ENCODE assay signal across 9 mouse cellular contexts in the genomic region with DNA sequence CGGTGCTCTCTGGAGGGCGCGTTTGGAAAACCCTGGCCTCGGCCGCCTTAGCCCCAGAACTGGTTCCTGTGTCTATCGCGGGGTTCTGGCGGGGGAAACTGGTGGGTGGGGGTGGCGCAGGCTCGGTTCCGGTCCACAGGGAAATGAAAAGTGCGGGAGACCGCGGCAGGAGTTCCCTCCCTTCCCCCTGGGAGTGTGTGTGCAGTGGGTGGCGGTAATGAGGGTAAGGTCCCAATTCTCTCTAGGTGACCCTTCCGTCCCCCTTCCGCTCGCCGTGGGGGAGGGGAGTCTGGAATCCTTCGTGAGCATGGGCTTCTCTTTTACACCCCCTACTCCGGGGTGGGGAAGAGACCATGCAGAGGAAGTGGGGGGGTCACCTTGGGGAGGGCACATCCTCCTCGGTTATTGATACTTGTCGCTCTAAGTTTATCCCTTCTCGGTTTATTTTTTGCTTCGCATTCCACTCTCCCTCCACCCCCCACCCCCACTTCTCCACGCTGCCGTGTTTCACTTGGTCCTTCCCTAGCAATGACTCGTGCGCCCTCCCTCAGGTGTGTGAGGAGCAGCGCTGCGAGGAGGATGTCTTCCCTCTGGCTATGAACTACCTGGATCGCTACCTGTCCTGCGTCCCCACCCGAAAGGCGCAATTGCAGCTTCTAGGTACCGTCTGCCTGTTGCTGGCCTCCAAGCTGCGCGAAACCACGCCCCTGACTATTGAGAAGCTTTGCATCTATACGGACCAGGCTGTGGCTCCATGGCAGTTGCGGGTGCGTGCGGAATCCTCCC. TPM values are rescaled to one million over a fixed set of nuclear protein-coding genes. Genes with fewer than 3 reads are reported as not detected.
A peak's percentile ranks its signal among the peaks of the same experiment; 100 is the strongest.
DNase-seq lines count a peak whose midpoint lies in the region; ATAC-seq and TF ChIP-seq lines count a peak whose summit lies in the region.
"Had no signal": no experiment of that assay in that cellular context is flagged by ENCODE, and none has a peak within 500 bp of the region (broad histone marks: within the 10 kb centered on the region; RNA-seq: fewer than 3 reads in every experiment).

No protein-coding gene starts in this region.

- H3K27me3 ChIP-seq in cerebellum, adult 2 months (ENCODE audit: control insufficient read depth, insufficient read depth, low read length) = no peaks in the 10 kb centered on the region
- H3K27me3 ChIP-seq in MEL (ENCODE audit: control insufficient read depth in 1 of 2, insufficient read depth in 2 of 2, low read length in 2 of 2) = no peaks in the 10 kb centered on the region
- no peaks in the 10 kb centered on the region for H3K27me3 ChIP-seq in embryonic facial prominence, embryonic 15.5 days
- no peaks in the 10 kb centered on the region for H3K27me3 ChIP-seq in limb, embryonic 11.5 days (ENCODE audit: control insufficient read depth, insufficient read depth, low read length)
- no peaks in the 10 kb centered on the region for H3K27me3 ChIP-seq in midbrain, embryonic 16.5 days (ENCODE audit: control insufficient read depth, insufficient read depth, low read depth, low read length)
- H3K27me3 ChIP-seq: Patski had no signal

- 1% methylated on average over 43 of the region's 43 CpGs for WGBS in cerebellum, adult 2 months
- WGBS in embryonic facial prominence, embryonic 15.5 days = under 1% methylated on average over 43 of the region's 43 CpGs
- WGBS in limb, embryonic 11.5 days = under 1% methylated on average over 40 of the region's 43 CpGs
- WGBS in midbrain, embryonic 16.5 days = under 1% methylated on average over 40 of the region's 43 CpGs

- no peaks in the 10 kb centered on the region for H3K9me3 ChIP-seq in MEL (replicated peaks; ENCODE audit: insufficient read depth, low read length)
- no peaks in the 10 kb centered on the region for H3K9me3 ChIP-seq in embryonic facial prominence, embryonic 15.5 days (replicated peaks)
- no peaks in the 10 kb centered on the region for H3K9me3 ChIP-seq in limb, embryonic 11.5 days (ENCODE audit: control insufficient read depth, low read length)
- H3K9me3 ChIP-seq in midbrain, embryonic 16.5 days (replicated peaks; ENCODE audit: control insufficient read depth, low read length, poor library complexity, severe bottlenecking) = no peaks in the 10 kb centered on the region

- no peak for ATAC-seq in embryonic facial prominence, embryonic 15.5 days (ENCODE audit: insufficient number of reproducible peaks, low FRiP score, low TSS enrichment, low read depth)
- no peak for ATAC-seq in limb, embryonic 11.5 days (ENCODE audit: insufficient number of reproducible peaks, low FRiP score, low TSS enrichment, low read depth)
- no peak for ATAC-seq in midbrain, embryonic 16.5 days

- TF ChIP-seq EP300 in MEL (IDR thresholded peaks at IDR 0.05; ENCODE audit: low read depth in 1 of 2, low read length in 2 of 2) = peak in 1 of 2 experiments; percentile 5; a peak in 1 of 4 replicates

- peak; percentile 34 to 46 for DNase-seq in cerebellum, adult 2 months
- no peak for DNase-seq in cerebellum, postnatal 36 days
- peak; percentile 60 for DNase-seq in MEL (ENCODE audit: low read depth, low spot score)
- DNase-seq in heart, postnatal 4 days = peak; percentile 63
- DNase-seq in limb, embryonic 11.5 days (ENCODE audit: low spot score) = peak; percentile 65
- peak; percentile 86 for DNase-seq in thymus, postnatal 14 days

- H3K9ac ChIP-seq in MEL (ENCODE audit: control insufficient read depth, low read depth, low read length, poor library complexity, severe bottlenecking) = peak overlapping the region; percentile 92
- H3K9ac ChIP-seq in embryonic facial prominence, embryonic 15.5 days = peak overlapping the region; percentile 85
- peak overlapping the region; percentile 89 for H3K9ac ChIP-seq in limb, embryonic 11.5 days (ENCODE audit: low read length)
- peak overlapping the region; percentile 68 for H3K9ac ChIP-seq in midbrain, embryonic 16.5 days (ENCODE audit: low read depth, low read length)

- H3K27ac ChIP-seq in cerebellum, adult 2 months (ENCODE audit: insufficient read depth, low read length) = no peak overlapping the region
- peak overlapping the region; percentile 98 for H3K27ac ChIP-seq in MEL (ENCODE audit: control insufficient read depth, low read depth, low read length)
- H3K27ac ChIP-seq in embryonic facial prominence, embryonic 15.5 days (replicated peaks) = peak overlapping the region; percentile 99
- H3K27ac ChIP-seq in limb, embryonic 11.5 days (replicated peaks; ENCODE audit: low read depth, low read length) = peak overlapping the region; percentile 91
- peak overlapping the region; percentile 69 for H3K27ac ChIP-seq in midbrain, embryonic 16.5 days (ENCODE audit: low read length)

- peaks cover 12% of the 10 kb centered on the region for H3K4me1 ChIP-seq in cerebellum, adult 2 months (ENCODE audit: control insufficient read depth, insufficient read depth, low read length)
- peaks cover 20 to 61% of the 10 kb centered on the region in 2 experiments for H3K4me1 ChIP-seq in MEL (ENCODE audit: control insufficient read depth in 1 of 2, insufficient read depth in 2 of 2, low read length in 2 of 2)
- peaks cover 36% of the 10 kb centered on the region for H3K4me1 ChIP-seq in embryonic facial prominence, embryonic 15.5 days
- peaks cover 26% of the 10 kb centered on the region for H3K4me1 ChIP-seq in limb, embryonic 11.5 days (ENCODE audit: control insufficient read depth, insufficient read depth, low read length)
- H3K4me1 ChIP-seq in midbrain, embryonic 16.5 days (ENCODE audit: control insufficient read depth, insufficient read depth, low read length) = peaks cover 30% of the 10 kb centered on the region

- no peak for TF ChIP-seq CTCF in cerebellum, adult 2 months (IDR thresholded peaks at IDR 0.05; ENCODE audit: borderline replicate concordance, insufficient read depth, low read depth, low read length)
- TF ChIP-seq CTCF in MEL (IDR thresholded peaks at IDR 0.05 in 2 of 3, conservative IDR thresholded peaks at IDR 0.05 in 1 of 3; ENCODE audit: control insufficient read depth in 1 of 3, insufficient read depth in 1 of 3, low read depth in 2 of 3, low read length in 3 of 3, poor library complexity in 1 of 3, severe bottlenecking in 1 of 3) = no peak

- H3K4me3 ChIP-seq in cerebellum, adult 2 months (replicated peaks; ENCODE audit: insufficient read depth, low read depth, low read length) = peak overlapping the region; percentile 90
- peak overlapping the region; percentile 86 to 96 for H3K4me3 ChIP-seq in MEL (ENCODE audit: control insufficient read depth in 1 of 2, insufficient read depth in 1 of 2, low read depth in 2 of 2, low read length in 2 of 2)
- peak overlapping the region; percentile 88 for H3K4me3 ChIP-seq in embryonic facial prominence, embryonic 15.5 days (replicated peaks)
- H3K4me3 ChIP-seq in limb, embryonic 11.5 days (ENCODE audit: low read depth, low read length) = peak overlapping the region; percentile 92
- H3K4me3 ChIP-seq in midbrain, embryonic 16.5 days (ENCODE audit: low read depth, low read length) = peak overlapping the region; percentile 71

- TF ChIP-seq RAD21 in MEL (IDR thresholded peaks at IDR 0.05; ENCODE audit: low read depth, low read length) = no peak

- H3K79me2 ChIP-seq in MEL (ENCODE audit: control insufficient read depth, insufficient read depth, low read length, poor library complexity) = peaks cover 28% of the 10 kb centered on the region

- TF ChIP-seq POLR2A in cerebellum, adult 2 months (IDR thresholded peaks at IDR 0.05; ENCODE audit: borderline replicate concordance, insufficient read depth, low read length) = no peak
- TF ChIP-seq POLR2A in MEL (IDR thresholded peaks at IDR 0.05; ENCODE audit: control insufficient read depth in 1 of 2, insufficient read depth in 1 of 2, low read depth in 1 of 2, low read length in 2 of 2, poor library complexity in 1 of 2) = no peak

- peaks cover 0 to 53% of the 10 kb centered on the region in 2 experiments; a peak in 2 of 4 replicates for H3K36me3 ChIP-seq in MEL (ENCODE audit: control insufficient read depth in 1 of 2, insufficient read depth in 2 of 2, low read length in 2 of 2)
- peaks cover 24% of the 10 kb centered on the region for H3K36me3 ChIP-seq in embryonic facial prominence, embryonic 15.5 days
- peaks cover 8% of the 10 kb centered on the region; the same call in 1 of the 2 replicates for H3K36me3 ChIP-seq in limb, embryonic 11.5 days (ENCODE audit: control insufficient read depth, insufficient read depth, low read length)
- H3K36me3 ChIP-seq in midbrain, embryonic 16.5 days (ENCODE audit: control insufficient read depth, insufficient read depth, low read length) = no peaks in the 10 kb centered on the region

- H3K4me2 ChIP-seq in embryonic facial prominence, embryonic 15.5 days (replicated peaks) = peak overlapping the region; percentile 79
- peak overlapping the region; percentile 87 for H3K4me2 ChIP-seq in limb, embryonic 11.5 days (ENCODE audit: low read depth, severe bottlenecking)
- H3K4me2 ChIP-seq in midbrain, embryonic 16.5 days (ENCODE audit: low read length) = peak overlapping the region; percentile 99

RNA-seq across cellular contexts. Expression of a gene that starts 16.9 kb away (rescaled TPM):
- polyA plus RNA-seq in cerebellum, adult 2 months (2012; rRNA removed) = 13.6 and 14.9 TPM in 2 replicates
- 60.2 and 69.3 TPM in 2 replicates for total RNA-seq in MEL (2012; rRNA removed)
- 10 to 100 TPM in 1 of 2 experiments, not detected in 1; 85.4 TPM for polyA plus RNA-seq in MEL (2012; ENCODE audit: insufficient read depth in 1 of 2, insufficient read length in 2 of 2, low read depth in 1 of 2, low replicate concordance in 2 of 2, missing spikeins in 1 of 2)
- 23.9 and 24.6 TPM in 2 replicates for polyA plus RNA-seq in embryonic facial prominence, embryonic 15.5 days (2015; fragmentation: Nextera tagmentation; extraction: Ambion mirVana)
- total RNA-seq in heart, postnatal 4 days (2021) = 10 to 100 TPM; 21.7 to 22.2 TPM
- 30.7 and 31.6 TPM in 2 replicates for polyA plus RNA-seq in limb, embryonic 11.5 days (2014; fragmentation: Nextera tagmentation; extraction: Ambion mirVana)
- polyA plus RNA-seq in midbrain, embryonic 16.5 days (2015; fragmentation: Nextera tagmentation; extraction: Ambion mirVana) = 38.6 and 40.7 TPM in 2 replicates

RNA-seq across cellular contexts. Expression of a gene that starts 17.0 kb away (rescaled TPM):
- polyA plus RNA-seq in cerebellum, adult 2 months (2012; rRNA removed) = 43.7 and 47.1 TPM in 2 replicates
- total RNA-seq in MEL (2012; rRNA removed) = 45.9 and 62.6 TPM in 2 replicates
- 10 to 100 TPM in 1 of 2 experiments, not detected in 1; 45.7 TPM for polyA plus RNA-seq in MEL (2012; ENCODE audit: insufficient read depth in 1 of 2, insufficient read length in 2 of 2, low read depth in 1 of 2, low replicate concordance in 2 of 2, missing spikeins in 1 of 2)
- polyA plus RNA-seq in embryonic facial prominence, embryonic 15.5 days (2015; fragmentation: Nextera tagmentation; extraction: Ambion mirVana) = 51.9 and 55.2 TPM in 2 replicates
- total RNA-seq in heart, postnatal 4 days (2021) = 10 to 100 TPM; 20.3 to 20.7 TPM
- polyA plus RNA-seq in limb, embryonic 11.5 days (2014; fragmentation: Nextera tagmentation; extraction: Ambion mirVana) = 49.5 and 50.4 TPM in 2 replicates
- polyA plus RNA-seq in midbrain, embryonic 16.5 days (2015; fragmentation: Nextera tagmentation; extraction: Ambion mirVana) = 47.0 and 47.7 TPM in 2 replicates

RNA-seq across cellular contexts. Expression of a gene that starts 17.0 kb away (rescaled TPM):
- polyA plus RNA-seq in cerebellum, adult 2 months (2012; rRNA removed) = 1.7 and 2.1 TPM in 2 replicates
- 1.1 and 2.9 TPM in 2 replicates for total RNA-seq in MEL (2012; rRNA removed)
- polyA plus RNA-seq in MEL (2012; ENCODE audit: insufficient read depth in 1 of 2, insufficient read length in 2 of 2, low read depth in 1 of 2, low replicate concordance in 2 of 2, missing spikeins in 1 of 2) = 1 to 10 TPM in 1 of 2 experiments, not detected in 1; 1.9 TPM
- 1.6 TPM in 2 replicates for polyA plus RNA-seq in embryonic facial prominence, embryonic 15.5 days (2015; fragmentation: Nextera tagmentation; extraction: Ambion mirVana)
- 1 to 10 TPM; 3.9 to 4.4 TPM for total RNA-seq in heart, postnatal 4 days (2021)
- polyA plus RNA-seq in limb, embryonic 11.5 days (2014; fragmentation: Nextera tagmentation; extraction: Ambion mirVana) = 1.3 and 1.5 TPM in 2 replicates
- 1.3 and 2.0 TPM in 2 replicates for polyA plus RNA-seq in midbrain, embryonic 16.5 days (2015; fragmentation: Nextera tagmentation; extraction: Ambion mirVana)

RNA-seq across cellular contexts. Expression of a gene that starts 36.1 kb away (rescaled TPM):
- 11.1 and 11.2 TPM in 2 replicates for polyA plus RNA-seq in cerebellum, adult 2 months (2012; rRNA removed)
- 5.2 and 5.5 TPM in 2 replicates for total RNA-seq in MEL (2012; rRNA removed)
- 10 to 100 TPM in 1 of 2 experiments, not detected in 1; 16.1 TPM for polyA plus RNA-seq in MEL (2012; ENCODE audit: insufficient read depth in 1 of 2, insufficient read length in 2 of 2, low read depth in 1 of 2, low replicate concordance in 2 of 2, missing spikeins in 1 of 2)
- polyA plus RNA-seq in embryonic facial prominence, embryonic 15.5 days (2015; fragmentation: Nextera tagmentation; extraction: Ambion mirVana) = 4.4 and 5.2 TPM in 2 replicates
- total RNA-seq in heart, postnatal 4 days (2021) = 1 to 10 TPM; 7.3 to 9.7 TPM
- polyA plus RNA-seq in limb, embryonic 11.5 days (2014; fragmentation: Nextera tagmentation; extraction: Ambion mirVana) = 4.7 and 6.7 TPM in 2 replicates
- 5.3 and 7.3 TPM in 2 replicates for polyA plus RNA-seq in midbrain, embryonic 16.5 days (2015; fragmentation: Nextera tagmentation; extraction: Ambion mirVana)

Comparison
In these comparisons a context has a peak if more than half of its experiments do, and no peak if none do; other contexts are left out.
1. DNase-seq: peak in cerebellum, adult 2 months (2 of 2), MEL (single experiment), heart, postnatal 4 days (single experiment), limb, embryonic 11.5 days (single experiment) and thymus, postnatal 14 days (single experiment); none in cerebellum, postnatal 36 days (0 of 2).
2. Peak in every context shown above with its lines, with median percentiles within 50 percentile points of each other: H3K4me3 ChIP-seq, H3K9ac ChIP-seq and H3K4me2 ChIP-seq.